Mouse (Mus musculus) liver, embryonic 12.5 days (tissue): ENCODE data around the gene Ip6k3. TPM values are rescaled to one million over a fixed set of nuclear protein-coding genes. Genes with fewer than 3 reads are reported as not detected.

Experiments used
- ATAC-seq: fragments of 200-750 bp; cut with Nextera tagmentation; 2 replicates; pipeline ENCODE4 v1.8.0; 2017; ENCODE audit warnings: moderate number of reproducible peaks, mild to moderate bottlenecking, moderate library complexity
- H3K27ac ChIP-seq: fragments of 300-500 bp; sonication (generic); 2 replicates; pipeline ENCODE4 v1.5.1; 2016; ENCODE audit warnings: mild to moderate bottlenecking
- H3K27me3 ChIP-seq: fragments of 300-500 bp; sonication (generic); replicated peaks from 2 replicates; pipeline ENCODE4 v1.6.1; 2016; ENCODE audit warnings: mild to moderate bottlenecking, moderate library complexity
- H3K36me3 ChIP-seq: fragments of 300-500 bp; sonication (generic); 2 replicates; pipeline ENCODE4 v1.6.1; 2016; ENCODE audit warnings: mild to moderate bottlenecking, moderate library complexity
- H3K4me1 ChIP-seq: fragments of 300-500 bp; sonication (generic); 2 replicates; pipeline ENCODE4 v1.6.1; 2016
- H3K4me2 ChIP-seq: fragments of 300-500 bp; sonication (generic); 2 replicates; pipeline ENCODE4 v1.6.1; 2016; ENCODE audit warnings: mild to moderate bottlenecking, moderate library complexity
- H3K4me3 ChIP-seq: fragments of 300-500 bp; sonication (generic); 2 replicates; pipeline ENCODE4 v1.5.1; 2016; ENCODE audit warnings: mild to moderate bottlenecking, moderate library complexity
- H3K9ac ChIP-seq: fragments of 300-500 bp; sonication (generic); 2 replicates; pipeline ENCODE4 v1.6.1; 2016; ENCODE audit warnings: mild to moderate bottlenecking, moderate library complexity
- H3K9me3 ChIP-seq: fragments of 300-500 bp; sonication (generic); replicated peaks from 2 replicates; pipeline ENCODE4 v1.6.1; 2016; ENCODE audit warnings: mild to moderate bottlenecking, moderate library complexity
- WGBS: fragments of 180-500 bp; shearing (Covaris S2); methylation state at CpG from one replicate; pipeline ENCODE4 v1.1.7; 2016; ENCODE audit not compliant: insufficient replicate concordance; 5-methylcytosine and 5-hydroxymethylcytosine counted together
- polyA plus RNA-seq: library from polyadenylated mRNA; unstranded; fragments of >200 nt; fragmentation: Nextera tagmentation; extraction: Ambion mirVana; gene quantifications from 2 replicates; pipeline ENCODE4 v1.2.1, GENCODE M21; 2016

Ip6k3 gene
- polyA plus RNA-seq, result 0.13 TPM in 1 of 2 replicates, not detected in the other

GRCm38 (mm10) chr17:27167545-27167944, at the start of gene Ip6k3:
TSS of gene Ip6k3 (minus strand) at chr17:27167795.
- no peak for ATAC-seq
- H3K27me3 ChIP-seq, result peaks cover 23% of the 10 kb centered on the region
- no peaks in the 10 kb centered on the region for H3K36me3 ChIP-seq
- WGBS, result 53% methylated on average over 4 of the region's 4 CpGs
- H3K9ac ChIP-seq, result no peak within 1 kb of the TSS
- peaks cover 23% of the 10 kb centered on the region for H3K4me1 ChIP-seq
- H3K9me3 ChIP-seq, result no peaks in the 10 kb centered on the region
- no peak within 1 kb of the TSS for H3K27ac ChIP-seq
- H3K4me2 ChIP-seq, result no peak within 1 kb of the TSS
- no peak within 1 kb of the TSS for H3K4me3 ChIP-seq

GRCm38 (mm10) chr17:27212768-27213525, 45.4 kb upstream of the Ip6k3 start:
- Histone ChIP-seq H3K4me2 (peak overlapping the region; percentile 15), H3K9me3 (no peaks in the 10 kb centered on the region), H3K27ac (no peak overlapping the region), H3K27me3 (peaks cover 35% of the 10 kb centered on the region), H3K36me3 (no peaks in the 10 kb centered on the region), H3K9ac (no peak overlapping the region), H3K4me1 (peaks cover 12% of the 10 kb centered on the region), H3K4me3 (no peak overlapping the region)
- WGBS, result 14% methylated on average over 11 of the region's 11 CpGs
- ATAC-seq, result peak; percentile 60

GRCm38 (mm10) chr17:27212006-27212405, 44.4 kb upstream of the Ip6k3 start:
- Histone ChIP-seq H3K4me2 (peak overlapping the region; percentile 15), H3K4me1 (peaks cover 12% of the 10 kb centered on the region), H3K27ac (no peak overlapping the region), H3K9ac (no peak overlapping the region), H3K27me3 (peaks cover 34% of the 10 kb centered on the region), H3K9me3 (no peaks in the 10 kb centered on the region), H3K4me3 (no peak overlapping the region), H3K36me3 (no peaks in the 10 kb centered on the region)
- WGBS, result 43% methylated on average over 6 of the region's 6 CpGs
- ATAC-seq, result no peak

- Histone ChIP-seq H3K36me3 (peaks cover 5% of the 10 kb centered on the region), H3K4me3 (no peak overlapping the region), H3K27me3 (peaks cover 29% of the 10 kb centered on the region), H3K4me2 (no peak overlapping the region), H3K9ac (no peak overlapping the region), H3K9me3 (no peaks in the 10 kb centered on the region; the same call in 1 of the 2 replicates), H3K4me1 (peaks cover 21% of the 10 kb centered on the region), H3K27ac (no peak overlapping the region)
- 54% methylated on average over 11 of the region's 11 CpGs for WGBS
- ATAC-seq, result no peak
Measured at GRCm38 (mm10) chr17:27207113-27207707, 39.6 kb upstream of the Ip6k3 start.

GRCm38 (mm10) chr17:27204075-27204909, 36.7 kb upstream of the Ip6k3 start, which contains the start of gene Lemd2:
TSS of gene Lemd2 (minus strand) at chr17:27204469.
- WGBS, result 3% methylated on average over 71 of the region's 97 CpGs
- Histone ChIP-seq H3K4me2 (peak within 1 kb of the TSS; percentile 98), H3K9me3 (peaks cover 4% of the 10 kb centered on the region; the same call in 1 of the 2 replicates), H3K27me3 (peaks cover 8% of the 10 kb centered on the region; the same call in 1 of the 2 replicates), H3K27ac (peak within 1 kb of the TSS; percentile 94), H3K4me1 (peaks cover 50% of the 10 kb centered on the region), H3K36me3 (peaks cover 34% of the 10 kb centered on the region), H3K9ac (peak within 1 kb of the TSS; percentile 99), H3K4me3 (peak within 1 kb of the TSS; percentile 95)
- peak; percentile 91 for ATAC-seq

- peak overlapping the region; percentile 98 for H3K4me2 ChIP-seq
- H3K4me3 ChIP-seq, result peak overlapping the region; percentile 95
- peaks cover 8% of the 10 kb centered on the region; the same call in 1 of the 2 replicates for H3K27me3 ChIP-seq
- H3K4me1 ChIP-seq, result peaks cover 52% of the 10 kb centered on the region
- H3K9ac ChIP-seq, result peak overlapping the region; percentile 99
- H3K27ac ChIP-seq, result peak overlapping the region; percentile 94
- peaks cover 4% of the 10 kb centered on the region; the same call in 1 of the 2 replicates for H3K9me3 ChIP-seq
- peak; percentile 58 for ATAC-seq
- peaks cover 42% of the 10 kb centered on the region for H3K36me3 ChIP-seq
- 3% methylated on average over 66 of the region's 74 CpGs for WGBS
Measured at GRCm38 (mm10) chr17:27203358-27204074, 35.9 kb upstream of the Ip6k3 start.

GRCm38 (mm10) chr17:27202919-27203357, 35.3 kb upstream of the Ip6k3 start:
- Histone ChIP-seq H3K4me3 (peak overlapping the region; percentile 95), H3K9me3 (peaks cover 4% of the 10 kb centered on the region; the same call in 1 of the 2 replicates), H3K36me3 (peaks cover 48% of the 10 kb centered on the region), H3K9ac (peak overlapping the region; percentile 99), H3K4me2 (peak overlapping the region; percentile 98), H3K27me3 (peaks cover 8% of the 10 kb centered on the region; the same call in 1 of the 2 replicates), H3K4me1 (peaks cover 52% of the 10 kb centered on the region), H3K27ac (peak overlapping the region; percentile 94)
- no peak for ATAC-seq
- 36% methylated on average over 14 of the region's 14 CpGs for WGBS

- peaks cover 52% of the 10 kb centered on the region for H3K4me1 ChIP-seq
- H3K27me3 ChIP-seq, result peaks cover 4% of the 10 kb centered on the region; the same call in 1 of the 2 replicates
- no peak overlapping the region for H3K9ac ChIP-seq
- peaks cover 57% of the 10 kb centered on the region for H3K36me3 ChIP-seq
- peaks cover 4% of the 10 kb centered on the region; the same call in 1 of the 2 replicates for H3K9me3 ChIP-seq
- WGBS, result 86% methylated on average over 2 of the region's 2 CpGs
- ATAC-seq, result no peak
- H3K4me3 ChIP-seq, result no peak overlapping the region
- no peak overlapping the region for H3K4me2 ChIP-seq
- 0 out of 2 replicates have a peak overlapping the region, but pooled peaks have one; percentile 24 for H3K27ac ChIP-seq
Measured at GRCm38 (mm10) chr17:27201981-27202380, 34.4 kb upstream of the Ip6k3 start.

GRCm38 (mm10) chr17:27200801-27201200, 33.2 kb upstream of the Ip6k3 start:
- Histone ChIP-seq H3K4me2 (no peak overlapping the region), H3K9me3 (peaks cover 4% of the 10 kb centered on the region; the same call in 1 of the 2 replicates), H3K27me3 (no peaks in the 10 kb centered on the region), H3K27ac (no peak overlapping the region), H3K9ac (no peak overlapping the region), H3K4me1 (peaks cover 59% of the 10 kb centered on the region), H3K4me3 (no peak overlapping the region), H3K36me3 (peaks cover 69% of the 10 kb centered on the region)
- 86% methylated on average over 11 of the region's 11 CpGs for WGBS
- ATAC-seq, result no peak

GRCm38 (mm10) chr17:27199864-27200263, 32.3 kb upstream of the Ip6k3 start:
- Histone ChIP-seq H3K27me3 (no peaks in the 10 kb centered on the region), H3K4me3 (no peak overlapping the region), H3K9me3 (peaks cover 4% of the 10 kb centered on the region; the same call in 1 of the 2 replicates), H3K4me1 (peaks cover 65% of the 10 kb centered on the region), H3K36me3 (peaks cover 79% of the 10 kb centered on the region), H3K9ac (no peak overlapping the region), H3K27ac (no peak overlapping the region), H3K4me2 (no peak overlapping the region)
- ATAC-seq, result no peak
- WGBS, result 59% methylated on average over 7 of the region's 7 CpGs

GRCm38 (mm10) chr17:27199205-27199604, 31.6 kb upstream of the Ip6k3 start:
- 87% methylated on average over 9 of the region's 9 CpGs for WGBS
- H3K27ac ChIP-seq, result no peak overlapping the region
- H3K27me3 ChIP-seq, result no peaks in the 10 kb centered on the region
- no peak overlapping the region for H3K4me2 ChIP-seq
- ATAC-seq, result no peak
- no peak overlapping the region for H3K9ac ChIP-seq
- peaks cover 85% of the 10 kb centered on the region for H3K36me3 ChIP-seq
- peaks cover 4% of the 10 kb centered on the region; the same call in 1 of the 2 replicates for H3K9me3 ChIP-seq
- H3K4me1 ChIP-seq, result peaks cover 67% of the 10 kb centered on the region
- H3K4me3 ChIP-seq, result no peak overlapping the region
